Mouse (Mus musculus) limb, embryonic 15.5 days (tissue): Measurements from ENCODE around the gene Ano4. TPM values are rescaled to one million over a fixed set of nuclear protein-coding genes. Genes with fewer than 3 reads are reported as not detected.

Experiments used
- ATAC-seq: fragments of 200-750 bp; cut with Nextera tagmentation; 2 replicates; pipeline ENCODE4 v1.8.0; 2017; ENCODE audit warnings: low read depth, moderate TSS enrichment; ENCODE audit not compliant: insufficient number of reproducible peaks, low FRiP score, low TSS enrichment
- H3K27ac ChIP-seq: fragments of 300-500 bp; sonication (generic); 2 replicates; pipeline ENCODE4 v1.5.1; 2015; ENCODE audit warnings: moderate library complexity, mild to moderate bottlenecking, inconsistent platforms
- H3K27me3 ChIP-seq: fragments of 300-500 bp; sonication (generic); 2 replicates; pipeline ENCODE4 v1.6.1; 2015; ENCODE audit warnings: inconsistent platforms
- H3K36me3 ChIP-seq: fragments of 300-500 bp; sonication (generic); 2 replicates; pipeline ENCODE4 v1.6.1; 2015; ENCODE audit warnings: inconsistent platforms
- H3K4me1 ChIP-seq: fragments of 300-500 bp; sonication (generic); 2 replicates; pipeline ENCODE4 v1.6.1; 2015; ENCODE audit warnings: inconsistent platforms
- H3K4me2 ChIP-seq: fragments of 300-500 bp; sonication (generic); 2 replicates; pipeline ENCODE4 v1.6.1; 2015; ENCODE audit warnings: mild to moderate bottlenecking, inconsistent platforms
- H3K4me3 ChIP-seq: fragments of 300-500 bp; sonication (generic); 2 replicates; pipeline ENCODE4 v1.5.1; 2015; ENCODE audit warnings: mild to moderate bottlenecking, inconsistent platforms
- H3K9ac ChIP-seq: fragments of 300-500 bp; sonication (generic); 2 replicates; pipeline ENCODE4 v1.6.1; 2015; ENCODE audit warnings: inconsistent platforms
- H3K9me3 ChIP-seq: fragments of 300-500 bp; sonication (generic); 2 replicates; pipeline ENCODE4 v1.6.1; 2016; ENCODE audit warnings: inconsistent platforms
- WGBS: fragments of 180-500 bp; shearing (Covaris S2); methylation state at CpG from one replicate; pipeline ENCODE4 v1.1.7; 2015; 5-methylcytosine and 5-hydroxymethylcytosine counted together
- polyA plus RNA-seq: library from polyadenylated mRNA; unstranded; fragments of >200 nt; fragmentation: Nextera tagmentation; extraction: Ambion mirVana; gene quantifications from 2 replicates; pipeline ENCODE4 v1.2.1, GENCODE M21; 2015

Gene Ano4
- polyA plus RNA-seq, 1 experiment from 2014 or later, result 1.0 TPM

DNA sequence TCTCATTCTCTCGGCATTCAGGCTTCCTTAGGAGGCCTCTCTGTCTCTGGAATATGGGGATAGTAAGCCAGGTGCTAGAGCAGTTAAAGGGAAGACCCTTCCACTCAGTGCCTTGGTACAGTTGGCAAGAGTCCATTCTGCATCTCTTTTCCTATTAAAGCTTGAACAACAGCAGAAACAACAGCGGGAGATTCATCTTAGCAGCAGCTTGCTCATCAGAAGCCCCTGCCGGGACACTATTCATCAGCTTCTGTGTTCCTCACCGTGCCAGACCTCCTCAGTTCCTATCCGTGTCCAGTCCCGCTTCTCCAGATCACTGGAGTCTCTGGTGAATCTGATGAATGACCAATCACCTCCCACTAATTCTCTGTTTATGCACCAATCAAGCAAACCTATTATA, 128.5 kb downstream of the Ano4 start:
- WGBS, result 86% methylated on average over 6 of the region's 6 CpGs
- H3K4me1 ChIP-seq, result no peaks in the 10 kb centered on the region
- H3K27ac ChIP-seq, result no peak overlapping the region
- no peaks in the 10 kb centered on the region for H3K27me3 ChIP-seq
- no peak for ATAC-seq
- no peak overlapping the region for H3K4me3 ChIP-seq
- no peaks in the 10 kb centered on the region for H3K36me3 ChIP-seq
- no peak overlapping the region for H3K4me2 ChIP-seq
- H3K9me3 ChIP-seq, result no peaks in the 10 kb centered on the region
- H3K9ac ChIP-seq, result no peak overlapping the region

- WGBS, result 47% methylated on average over 2 of the region's 2 CpGs
- no peak for ATAC-seq
- H3K9ac ChIP-seq, result no peak overlapping the region
Observed at GRCm38 (mm10) chr10:89205858-89206257, 138.7 kb downstream of the Ano4 start.

DNA sequence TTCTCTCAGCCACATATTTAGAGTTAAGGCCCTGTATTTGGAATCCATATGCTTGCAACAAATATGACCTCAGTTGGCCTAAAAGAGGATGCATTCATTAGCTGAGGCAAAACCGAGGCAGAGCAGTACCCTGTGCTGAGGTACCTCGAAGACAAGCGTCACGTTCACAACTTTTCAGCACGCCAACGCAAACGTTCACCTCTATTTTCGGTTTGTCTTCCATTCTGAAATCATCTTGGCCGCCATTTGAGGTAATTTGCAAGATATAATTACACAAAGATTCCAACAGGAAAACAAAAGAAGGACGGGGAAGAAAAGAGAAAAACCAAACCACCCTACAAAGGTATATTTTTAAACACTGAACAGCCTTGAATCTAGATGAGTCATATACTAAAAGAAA, 148.1 kb downstream of the Ano4 start:
- Histone ChIP-seq H3K9me3 (no peaks in the 10 kb centered on the region), H3K4me1 (no peaks in the 10 kb centered on the region), H3K27me3 (no peaks in the 10 kb centered on the region), H3K9ac (no peak overlapping the region), H3K4me2 (no peak overlapping the region), H3K36me3 (no peaks in the 10 kb centered on the region), H3K4me3 (no peak overlapping the region), H3K27ac (no peak overlapping the region)
- ATAC-seq, result no peak
- 90% methylated on average over 10 of the region's 10 CpGs for WGBS

More at GRCm38 (mm10) chr10:89205858-89206257, 138.7 kb downstream of the Ano4 start:
- Histone ChIP-seq H3K9me3 (no peaks in the 10 kb centered on the region), H3K27me3 (no peaks in the 10 kb centered on the region), H3K4me2 (no peak overlapping the region), H3K27ac (no peak overlapping the region), H3K4me1 (no peaks in the 10 kb centered on the region), H3K36me3 (no peaks in the 10 kb centered on the region), H3K4me3 (no peak overlapping the region)

GRCm38 (mm10) chr10:89195068-89195467, 149.5 kb downstream of the Ano4 start:
- no peaks in the 10 kb centered on the region for H3K36me3 ChIP-seq

GRCm38 (mm10) chr10:89194440-89194839, 150.1 kb downstream of the Ano4 start:
- no peak for ATAC-seq
- no peaks in the 10 kb centered on the region for H3K9me3 ChIP-seq
- no peaks in the 10 kb centered on the region for H3K4me1 ChIP-seq
- H3K9ac ChIP-seq, result no peak overlapping the region
- no peak overlapping the region for H3K4me3 ChIP-seq
- H3K4me2 ChIP-seq, result no peak overlapping the region
- H3K27ac ChIP-seq, result no peak overlapping the region
- no peaks in the 10 kb centered on the region for H3K36me3 ChIP-seq
- 72% methylated on average over 7 of the region's 7 CpGs for WGBS
- no peaks in the 10 kb centered on the region for H3K27me3 ChIP-seq

More at GRCm38 (mm10) chr10:89195068-89195467, 149.5 kb downstream of the Ano4 start:
- no peak overlapping the region for H3K4me3 ChIP-seq
- 77% methylated on average over 3 of the region's 3 CpGs for WGBS
- H3K9ac ChIP-seq, result no peak overlapping the region
- H3K27ac ChIP-seq, result no peak overlapping the region
- no peak overlapping the region for H3K4me2 ChIP-seq
- H3K4me1 ChIP-seq, result no peaks in the 10 kb centered on the region
- no peak for ATAC-seq
- no peaks in the 10 kb centered on the region for H3K9me3 ChIP-seq
- no peaks in the 10 kb centered on the region for H3K27me3 ChIP-seq

DNA sequence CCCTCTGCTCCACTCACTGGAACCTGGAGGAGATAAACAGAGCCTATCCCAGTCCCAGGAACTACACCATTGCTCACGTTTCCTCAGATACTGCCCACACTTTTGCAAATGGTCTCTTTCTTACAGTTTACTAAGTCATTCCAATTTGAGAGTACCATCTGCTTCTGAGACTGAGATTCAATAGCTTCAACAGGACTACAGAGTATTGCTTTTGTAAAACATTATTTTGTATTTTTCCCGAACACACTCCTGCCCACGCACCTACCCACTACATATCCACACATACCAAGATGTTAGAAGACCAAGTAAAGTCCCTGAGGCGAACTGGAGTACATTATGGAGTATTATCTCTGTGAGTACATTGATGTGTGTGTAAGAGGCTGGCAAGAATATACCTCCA, 166.6 kb downstream of the Ano4 start:
- no peak overlapping the region for H3K4me3 ChIP-seq
- no peak overlapping the region for H3K4me2 ChIP-seq
- H3K36me3 ChIP-seq, result no peaks in the 10 kb centered on the region
- WGBS, result 86% methylated on average over 4 of the region's 4 CpGs
- no peaks in the 10 kb centered on the region for H3K4me1 ChIP-seq
- H3K27me3 ChIP-seq, result no peaks in the 10 kb centered on the region
- ATAC-seq, result no peak
- H3K9me3 ChIP-seq, result no peaks in the 10 kb centered on the region
- H3K9ac ChIP-seq, result no peak overlapping the region
- H3K27ac ChIP-seq, result no peak overlapping the region

DNA sequence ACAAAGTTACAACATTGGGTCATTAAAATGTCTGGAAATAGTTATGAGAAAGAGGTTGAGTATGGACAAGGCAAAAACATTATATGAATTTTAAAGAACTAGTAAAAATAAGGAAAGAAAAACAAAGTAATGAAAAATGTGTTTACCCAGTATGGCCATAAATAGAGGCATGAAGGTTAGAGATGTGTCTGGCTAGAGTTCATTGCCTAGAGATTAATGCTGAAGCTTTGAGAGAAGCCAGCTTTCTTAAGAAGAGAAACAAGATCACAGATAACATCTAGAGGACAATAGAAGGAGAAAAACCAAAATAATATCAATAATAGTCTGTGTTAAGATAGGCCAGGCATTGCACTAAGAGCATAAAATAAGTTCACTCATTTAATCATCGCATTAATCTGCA, 180.0 kb downstream of the Ano4 start:
- Histone ChIP-seq H3K4me3 (no peak overlapping the region), H3K4me1 (no peaks in the 10 kb centered on the region), H3K9me3 (no peaks in the 10 kb centered on the region), H3K36me3 (no peaks in the 10 kb centered on the region), H3K27me3 (no peaks in the 10 kb centered on the region), H3K27ac (no peak overlapping the region), H3K4me2 (no peak overlapping the region), H3K9ac (no peak overlapping the region)
- no peak for ATAC-seq
- 93% methylated on average over 1 of the region's 1 CpGs for WGBS

- Histone ChIP-seq H3K27ac (no peak overlapping the region), H3K4me1 (no peaks in the 10 kb centered on the region), H3K36me3 (no peaks in the 10 kb centered on the region), H3K9ac (no peak overlapping the region), H3K9me3 (no peaks in the 10 kb centered on the region), H3K4me2 (no peak overlapping the region), H3K4me3 (no peak overlapping the region), H3K27me3 (no peaks in the 10 kb centered on the region)
- ATAC-seq, result no peak
- 40% methylated on average over 2 of the region's 2 CpGs for WGBS
Observed at GRCm38 (mm10) chr10:89155502-89155901, 189.1 kb downstream of the Ano4 start.

- H3K4me2 ChIP-seq, result no peak overlapping the region
- H3K4me1 ChIP-seq, result no peaks in the 10 kb centered on the region
- no peak overlapping the region for H3K27ac ChIP-seq
- H3K9me3 ChIP-seq, result no peaks in the 10 kb centered on the region
- 51% methylated on average over 2 of the region's 2 CpGs for WGBS
- no peaks in the 10 kb centered on the region for H3K36me3 ChIP-seq
- H3K4me3 ChIP-seq, result no peak overlapping the region
- H3K9ac ChIP-seq, result no peak overlapping the region
- no peaks in the 10 kb centered on the region for H3K27me3 ChIP-seq
- ATAC-seq, result no peak
Observed at GRCm38 (mm10) chr10:89154797-89155465, 189.6 kb downstream of the Ano4 start.

DNA sequence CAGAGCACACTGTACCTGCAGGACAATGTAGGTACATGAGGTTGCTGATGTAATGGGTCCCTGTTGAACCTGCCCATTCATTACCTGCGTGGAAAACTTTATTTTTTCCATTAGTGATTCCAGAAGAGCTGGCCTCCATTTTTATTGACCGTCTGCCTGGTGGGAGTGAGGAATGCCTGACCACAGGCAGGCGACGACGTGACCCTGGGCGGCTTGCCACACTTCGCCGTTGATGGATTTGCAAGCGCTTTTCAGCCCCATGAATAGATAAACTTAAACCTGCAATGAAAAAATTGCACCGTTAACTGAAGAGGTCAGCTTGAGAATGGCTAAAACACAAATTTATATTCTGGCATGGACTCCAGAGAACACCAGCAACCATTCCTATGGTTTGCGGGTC, 195.4 kb downstream of the Ano4 start:
- H3K27ac ChIP-seq, result no peak overlapping the region
- WGBS, result 59% methylated on average over 11 of the region's 11 CpGs

GRCm38 (mm10) chr10:89121391-89121790, 223.2 kb downstream of the Ano4 start:
- Histone ChIP-seq H3K4me3 (no peak overlapping the region), H3K9me3 (no peaks in the 10 kb centered on the region), H3K4me2 (no peak overlapping the region), H3K27me3 (no peaks in the 10 kb centered on the region), H3K9ac (no peak overlapping the region), H3K36me3 (no peaks in the 10 kb centered on the region), H3K4me1 (no peaks in the 10 kb centered on the region), H3K27ac (no peak overlapping the region)
- no peak for ATAC-seq
- WGBS, result 54% methylated on average over 6 of the region's 6 CpGs

More for the DNA sequence above, 195.4 kb downstream of the Ano4 start:
- Histone ChIP-seq H3K36me3 (no peaks in the 10 kb centered on the region), H3K4me3 (no peak overlapping the region), H3K4me1 (no peaks in the 10 kb centered on the region), H3K9me3 (no peaks in the 10 kb centered on the region), H3K4me2 (no peak overlapping the region), H3K9ac (no peak overlapping the region), H3K27me3 (no peaks in the 10 kb centered on the region)
- ATAC-seq, result no peak

GRCm38 (mm10) chr10:89114381-89114780, 230.2 kb downstream of the Ano4 start:
- no peaks in the 10 kb centered on the region for H3K9me3 ChIP-seq
- WGBS, result 84% methylated on average over 6 of the region's 6 CpGs
- H3K27me3 ChIP-seq, result no peaks in the 10 kb centered on the region
- H3K36me3 ChIP-seq, result no peaks in the 10 kb centered on the region
- H3K27ac ChIP-seq, result no peak overlapping the region
- no peak overlapping the region for H3K4me3 ChIP-seq
- ATAC-seq, result no peak
- H3K9ac ChIP-seq, result no peak overlapping the region
- no peaks in the 10 kb centered on the region for H3K4me1 ChIP-seq
- H3K4me2 ChIP-seq, result no peak overlapping the region

- WGBS, result 56% methylated on average over 2 of the region's 2 CpGs
- H3K27ac ChIP-seq, result no peak overlapping the region
- ATAC-seq, result no peak
- no peak overlapping the region for H3K4me3 ChIP-seq
- H3K36me3 ChIP-seq, result no peaks in the 10 kb centered on the region
- no peaks in the 10 kb centered on the region for H3K4me1 ChIP-seq
- H3K9me3 ChIP-seq, result no peaks in the 10 kb centered on the region
- H3K4me2 ChIP-seq, result no peak overlapping the region
- H3K27me3 ChIP-seq, result no peaks in the 10 kb centered on the region
- no peak overlapping the region for H3K9ac ChIP-seq
Observed at GRCm38 (mm10) chr10:89111466-89111865, 233.1 kb downstream of the Ano4 start.
